Mouse (Mus musculus): Measurements from ENCODE around the gene Pycard.
"Not testable (repeated sequence)": the region's sequence is repeated elsewhere in the genome, so short reads cannot be mapped to it uniquely, and the experiment has no call there.

Gene Pycard

GRCm38 (mm10) chr7:127993341-127993977, at the start of gene Pycard:
Gene Pycard (minus strand): TSS chr7:127993867.
- no peak for DNase-seq (ENCODE audit: low read depth)

- DNase-seq (ENCODE audit: low read depth) = not testable (repeated sequence)
These were observed 48.6 kb upstream of the Pycard start for GRCm38 (mm10) chr7:128042161-128042820.

- DNase-seq (ENCODE audit: low read depth) = no peak
These were observed 39.9 kb upstream of the Pycard start for GRCm38 (mm10) chr7:128033616-128034015.

GRCm38 (mm10) chr7:128032989-128033293, 39.3 kb upstream of the Pycard start:
- no peak for DNase-seq (ENCODE audit: low read depth)

- no peak for DNase-seq (ENCODE audit: low read depth)
These were observed 38.8 kb upstream of the Pycard start for GRCm38 (mm10) chr7:128032290-128032988.

- no peak for DNase-seq (ENCODE audit: low read depth)
These were observed 37.8 kb upstream of the Pycard start for GRCm38 (mm10) chr7:128031403-128031976.

- DNase-seq (ENCODE audit: low read depth) = peak; percentile 70
These were observed 31.7 kb upstream of the Pycard start for GRCm38 (mm10) chr7:128025381-128025780.

- DNase-seq (ENCODE audit: low read depth) = peak; percentile 88
These were observed 31.3 kb upstream of the Pycard start for GRCm38 (mm10) chr7:128024932-128025331.

GRCm38 (mm10) chr7:128024364-128024763, 30.7 kb upstream of the Pycard start:
- DNase-seq (ENCODE audit: low read depth) = no peak

- peak; percentile 42 for DNase-seq (ENCODE audit: low read depth)
These were observed 29.9 kb upstream of the Pycard start for GRCm38 (mm10) chr7:128023565-128023964.

GRCm38 (mm10) chr7:128022974-128023373, 29.3 kb upstream of the Pycard start:
- DNase-seq (ENCODE audit: low read depth) = no peak

GRCm38 (mm10) chr7:128019187-128019586, 25.5 kb upstream of the Pycard start:
- peak; percentile 54 for DNase-seq (ENCODE audit: low read depth)

GRCm38 (mm10) chr7:128018275-128018674, 24.6 kb upstream of the Pycard start:
- DNase-seq (ENCODE audit: low read depth) = no peak

- no peak for DNase-seq (ENCODE audit: low read depth)
These were observed 23.0 kb upstream of the Pycard start for GRCm38 (mm10) chr7:128016650-128017049.

- not testable (repeated sequence) for DNase-seq (ENCODE audit: low read depth)
These were observed 22.5 kb upstream of the Pycard start for GRCm38 (mm10) chr7:128016134-128016533.

- no peak for DNase-seq (ENCODE audit: low read depth)
These were observed 19.4 kb upstream of the Pycard start for GRCm38 (mm10) chr7:128013116-128013515.

- DNase-seq (ENCODE audit: low read depth) = no peak
These were observed 18.6 kb upstream of the Pycard start for GRCm38 (mm10) chr7:128012136-128012780.

GRCm38 (mm10) chr7:128009715-128010340, 16.2 kb upstream of the Pycard start:
- no peak for DNase-seq (ENCODE audit: low read depth)

- DNase-seq (ENCODE audit: low read depth) = no peak
These were observed 12.5 kb upstream of the Pycard start for GRCm38 (mm10) chr7:128006193-128006592.

- DNase-seq (ENCODE audit: low read depth) = no peak
These were observed 11.1 kb upstream of the Pycard start for GRCm38 (mm10) chr7:128004487-128005362.

GRCm38 (mm10) chr7:128004150-128004486, 10.5 kb upstream of the Pycard start:
- DNase-seq (ENCODE audit: low read depth) = no peak
